Mouse (Mus musculus) embryonic facial prominence, embryonic 14.5 days (tissue): ENCODE results near the gene Fez1. TPM values are rescaled to one million over a fixed set of nuclear protein-coding genes. Genes with fewer than 3 reads are reported as not detected.

Experiments
- ATAC-seq: fragments of 200-750 bp; cut with Nextera tagmentation; 2 replicates; pipeline ENCODE4 v1.8.0; 2017; ENCODE audit warnings: low read depth, moderate number of reproducible peaks, moderate TSS enrichment
- DNase-seq: peaks from one replicate; pipeline ENCODE4 v3.0.0-alpha.2; 2015; ENCODE audit warnings: low spot score
- H3K27ac ChIP-seq: fragments of 300-500 bp; sonication (generic); replicated peaks from 2 replicates; pipeline ENCODE4 v1.5.1; 2014; ENCODE audit warnings: low read depth, mild to moderate bottlenecking, low read length, moderate library complexity
- H3K27me3 ChIP-seq: fragments of 300-500 bp; sonication (generic); replicated peaks from 2 replicates; pipeline ENCODE4 v1.6.1; 2014; ENCODE audit warnings: low read length; ENCODE audit not compliant: control insufficient read depth, insufficient read depth
- H3K36me3 ChIP-seq: fragments of 300-500 bp; sonication (generic); 2 replicates; pipeline ENCODE4 v1.6.1; 2014; ENCODE audit warnings: low read length, mixed read lengths; ENCODE audit not compliant: control insufficient read depth, insufficient read depth
- H3K4me1 ChIP-seq: fragments of 300-500 bp; sonication (generic); 2 replicates; pipeline ENCODE4 v1.6.1; 2014; ENCODE audit warnings: antibody characterized with exemption, low read length; ENCODE audit not compliant: control insufficient read depth, insufficient read depth
- H3K4me2 ChIP-seq: fragments of 300-500 bp; sonication (generic); 2 replicates; pipeline ENCODE4 v1.6.1; 2014; ENCODE audit warnings: low read depth, mild to moderate bottlenecking, low read length, moderate library complexity, mixed read lengths
- H3K4me3 ChIP-seq: fragments of 300-500 bp; sonication (generic); 2 replicates; pipeline ENCODE4 v1.5.1; 2014; ENCODE audit warnings: low read depth, mild to moderate bottlenecking, low read length
- H3K9ac ChIP-seq: fragments of 300-500 bp; sonication (generic); 2 replicates; pipeline ENCODE4 v1.6.1; 2014; ENCODE audit warnings: low read depth, mild to moderate bottlenecking, low read length, moderate library complexity, mixed read lengths
- H3K9me3 ChIP-seq: fragments of 300-500 bp; sonication (generic); 2 replicates; pipeline ENCODE4 v1.6.1; 2016; ENCODE audit warnings: low read length; ENCODE audit not compliant: control insufficient read depth
- WGBS: fragments of 180-500 bp; shearing (Covaris S2); extraction: QIAGEN DNeasy Blood & Tissue Kit; methylation state at CpG from one replicate; pipeline ENCODE4 v1.1.7; 2014; 5-methylcytosine and 5-hydroxymethylcytosine counted together
- polyA plus RNA-seq: library from polyadenylated mRNA; unstranded; fragments of >200 nt; fragmentation: Nextera tagmentation; extraction: Ambion mirVana; gene quantifications from 2 replicates; pipeline ENCODE4 v1.2.1, GENCODE M21; 2014

Gene Fez1
- polyA plus RNA-seq, 1 experiment from 2014 or later: 47.7 TPM

DNA sequence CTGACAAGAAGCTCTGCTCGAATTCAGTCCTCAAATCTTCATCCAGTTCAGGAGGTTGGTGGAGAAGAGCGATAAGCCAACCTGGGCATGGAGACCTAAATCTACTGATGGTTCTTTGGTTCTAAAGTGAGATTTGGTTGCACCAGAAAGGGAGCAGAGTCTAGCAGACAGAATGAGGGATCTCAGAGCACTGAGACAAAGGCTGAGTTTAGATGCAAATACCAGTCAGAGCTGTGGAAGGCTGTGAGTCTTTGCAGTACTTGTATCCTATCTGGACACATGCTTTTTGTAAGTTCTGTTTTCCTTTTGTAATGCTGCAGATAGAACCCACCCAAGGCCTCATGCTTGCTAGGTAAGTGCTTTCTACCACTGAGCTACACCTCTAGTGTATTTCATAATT, 360 bp downstream of the Fez1 start:
- Histone ChIP-seq H3K9ac (no peak overlapping the region), H3K4me3 (0 out of 2 replicates have a peak overlapping the region, but pooled peaks have one; percentile 20), H3K4me2 (peak overlapping the region; percentile 49), H3K4me1 (peaks cover 10% of the 10 kb centered on the region), H3K27ac (peak overlapping the region; percentile 68), H3K36me3 (no peaks in the 10 kb centered on the region), H3K27me3 (no peaks in the 10 kb centered on the region), H3K9me3 (no peaks in the 10 kb centered on the region)
- DNase-seq: no peak
- ATAC-seq: no peak
- 36% methylated on average over 2 of the region's 2 CpGs for WGBS

GRCm38 (mm10) chr9:36826612-36827363, 5.1 kb downstream of the Fez1 start:
- Histone ChIP-seq H3K4me1 (peaks cover 6% of the 10 kb centered on the region; the same call in 1 of the 2 replicates), H3K9me3 (no peaks in the 10 kb centered on the region), H3K4me3 (no peak overlapping the region), H3K36me3 (no peaks in the 10 kb centered on the region), H3K9ac (no peak overlapping the region), H3K4me2 (no peak overlapping the region), H3K27ac (no peak overlapping the region), H3K27me3 (no peaks in the 10 kb centered on the region; the same call in 1 of the 2 replicates)
- DNase-seq (peak; percentile 51), ATAC-seq (no peak)
- WGBS: 43% methylated on average over 2 of the region's 2 CpGs

DNA sequence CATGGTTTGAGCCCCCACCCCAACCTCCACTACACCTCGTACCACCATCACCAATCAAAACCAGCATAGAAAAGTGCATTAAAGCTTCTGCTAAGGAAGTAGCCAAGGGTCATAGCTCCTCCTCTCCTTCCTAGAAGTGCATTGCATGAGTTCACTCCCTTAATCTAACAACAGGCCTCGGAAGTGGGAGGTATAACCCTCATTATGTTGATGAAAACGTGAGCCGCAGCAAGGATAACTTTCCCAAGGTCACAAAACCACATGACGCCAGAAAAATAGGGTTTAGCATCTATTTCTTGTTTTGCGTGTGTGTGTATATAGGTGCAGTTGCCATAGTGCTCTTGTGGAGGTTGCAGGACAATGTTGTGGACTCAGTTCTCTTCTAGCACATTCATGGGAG, 9.7 kb downstream of the Fez1 start:
- Histone ChIP-seq H3K27me3 (peaks cover 7% of the 10 kb centered on the region; the same call in 1 of the 2 replicates), H3K9ac (no peak overlapping the region), H3K4me3 (no peak overlapping the region), H3K4me2 (no peak overlapping the region), H3K9me3 (no peaks in the 10 kb centered on the region), H3K36me3 (no peaks in the 10 kb centered on the region), H3K4me1 (peaks cover 6% of the 10 kb centered on the region; the same call in 1 of the 2 replicates), H3K27ac (no peak overlapping the region)
- ATAC-seq (no peak), DNase-seq (no peak)
- 65% methylated on average over 6 of the region's 6 CpGs for WGBS

DNA sequence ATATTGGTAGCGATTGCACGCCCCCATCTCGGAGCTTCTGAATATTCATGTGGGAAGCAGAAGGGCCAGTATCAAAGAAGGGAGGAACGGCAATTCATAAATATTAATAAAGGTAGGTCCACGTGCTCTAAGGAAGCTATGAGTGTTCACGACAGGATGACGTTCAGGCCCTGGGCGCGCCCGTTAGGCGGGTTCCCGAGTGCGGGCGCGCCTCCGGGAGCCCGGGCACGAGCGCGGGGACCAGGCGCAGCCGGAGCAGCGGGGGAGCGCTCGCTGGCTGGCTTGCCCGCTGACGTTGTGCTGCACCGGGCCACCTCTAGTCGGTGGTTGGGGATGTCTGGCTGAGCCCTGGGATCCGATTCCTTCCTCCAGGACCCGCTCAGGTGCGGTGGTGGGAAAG, 10.9 kb downstream of the Fez1 start:
- H3K9ac ChIP-seq: peak overlapping the region; percentile 66
- no peaks in the 10 kb centered on the region for H3K4me1 ChIP-seq
- WGBS: 0% methylated on average over 24 of the region's 32 CpGs
- H3K27me3 ChIP-seq: peaks cover 7% of the 10 kb centered on the region; the same call in 1 of the 2 replicates
- DNase-seq: peak; percentile 84
- H3K9me3 ChIP-seq: no peaks in the 10 kb centered on the region
- peak overlapping the region; percentile 68; the same call in 1 of the 2 replicates for H3K27ac ChIP-seq
- no peaks in the 10 kb centered on the region for H3K36me3 ChIP-seq
- H3K4me2 ChIP-seq: peak overlapping the region; percentile 72
- peak overlapping the region; percentile 52 for H3K4me3 ChIP-seq
- ATAC-seq: peak; percentile 96

GRCm38 (mm10) chr9:36833043-36833881, 11.6 kb downstream of the Fez1 start:
- ATAC-seq: peak; percentile 67
- DNase-seq: peak; percentile 36
- H3K27me3 ChIP-seq: peaks cover 7% of the 10 kb centered on the region; the same call in 1 of the 2 replicates
- no peaks in the 10 kb centered on the region for H3K4me1 ChIP-seq
- H3K9ac ChIP-seq: peak overlapping the region; percentile 66
- 2% methylated on average over 30 of the region's 31 CpGs for WGBS
- no peaks in the 10 kb centered on the region for H3K9me3 ChIP-seq
- H3K36me3 ChIP-seq: no peaks in the 10 kb centered on the region
- peak overlapping the region; percentile 72 for H3K4me2 ChIP-seq
- H3K27ac ChIP-seq: peak overlapping the region; percentile 68
- H3K4me3 ChIP-seq: peak overlapping the region; percentile 52

DNA sequence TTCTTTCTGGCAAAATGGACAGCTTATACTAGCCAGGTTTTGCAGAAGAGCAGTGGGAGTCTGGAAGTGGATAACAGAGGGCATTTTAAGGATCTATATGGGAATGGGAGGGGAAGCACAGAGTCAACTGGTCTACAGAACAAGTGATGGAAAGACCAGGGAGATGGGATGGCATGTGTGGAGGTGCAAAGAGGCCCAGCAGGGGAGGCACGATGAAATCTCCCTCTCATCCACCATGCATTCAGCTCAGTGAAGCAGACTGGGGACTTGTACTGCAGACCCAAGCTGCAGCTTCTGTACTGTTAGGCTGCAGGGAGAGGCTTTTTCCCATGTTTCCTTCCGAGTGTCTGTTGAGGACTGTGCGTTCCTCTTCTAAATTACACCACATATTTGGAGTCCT, 12.2 kb downstream of the Fez1 start:
- peak overlapping the region; percentile 52 for H3K4me3 ChIP-seq
- no peak for ATAC-seq
- H3K27me3 ChIP-seq: 0 out of 2 replicates have a peak, but pooled peaks cover 7% of the 10 kb centered on the region

GRCm38 (mm10) chr9:36846346-36846745, 24.7 kb downstream of the Fez1 start:
- no peaks in the 10 kb centered on the region for H3K4me1 ChIP-seq
- 0 out of 2 replicates have a peak, but pooled peaks cover 4% of the 10 kb centered on the region for H3K36me3 ChIP-seq
- H3K9ac ChIP-seq: no peak overlapping the region
- no peak for DNase-seq
- no peak for ATAC-seq
- no peaks in the 10 kb centered on the region for H3K9me3 ChIP-seq
- H3K27me3 ChIP-seq: no peaks in the 10 kb centered on the region
- no peak overlapping the region for H3K4me2 ChIP-seq
- 35% methylated on average over 4 of the region's 4 CpGs for WGBS
- no peak overlapping the region for H3K4me3 ChIP-seq
- no peak overlapping the region for H3K27ac ChIP-seq

More for the DNA sequence above, 12.2 kb downstream of the Fez1 start:
- Histone ChIP-seq H3K27ac (no peak overlapping the region), H3K9ac (peak overlapping the region; percentile 66; the same call in 1 of the 2 replicates), H3K36me3 (no peaks in the 10 kb centered on the region), H3K4me2 (peak overlapping the region; percentile 72), H3K4me1 (no peaks in the 10 kb centered on the region), H3K9me3 (no peaks in the 10 kb centered on the region)
- DNase-seq: no peak
- 39% methylated on average over 3 of the region's 3 CpGs for WGBS

DNA sequence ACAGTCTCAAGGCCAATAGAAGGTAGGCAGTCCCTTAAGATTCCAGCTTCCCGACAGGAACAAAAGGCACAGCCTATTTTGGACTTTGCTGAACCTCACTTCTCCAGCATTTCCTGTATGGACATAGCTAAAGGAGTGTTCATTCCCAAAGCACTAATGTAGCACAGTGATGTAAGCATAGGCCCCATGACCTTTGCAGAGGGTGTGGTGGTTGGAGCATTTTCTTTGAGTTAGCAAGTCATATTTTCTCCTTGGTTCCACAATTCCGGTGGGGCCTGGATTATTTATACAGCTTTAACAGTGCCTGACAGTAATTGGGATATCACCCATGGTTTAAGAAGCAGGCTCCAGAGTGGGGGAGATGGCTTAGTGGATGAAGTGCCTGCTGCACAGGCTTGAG, 27.0 kb downstream of the Fez1 start:
- no peaks in the 10 kb centered on the region for H3K27me3 ChIP-seq
- H3K27ac ChIP-seq: no peak overlapping the region
- no peaks in the 10 kb centered on the region for H3K9me3 ChIP-seq
- H3K9ac ChIP-seq: no peak overlapping the region
- DNase-seq (no peak), ATAC-seq (no peak)
- H3K36me3 ChIP-seq: 0 out of 2 replicates have a peak, but pooled peaks cover 4% of the 10 kb centered on the region
- no peak overlapping the region for H3K4me3 ChIP-seq
- no peak overlapping the region for H3K4me2 ChIP-seq
- WGBS: 67% methylated on average over 2 of the region's 2 CpGs
- no peaks in the 10 kb centered on the region for H3K4me1 ChIP-seq
